Mouse (Mus musculus) left cerebral cortex, adult 2 months (tissue): Measurements from ENCODE around the gene Gabbr2. TPM values are rescaled to one million over a fixed set of nuclear protein-coding genes. Genes with fewer than 3 reads are reported as not detected.

Experiments
- DNase-seq, 2 experiments: peaks; one replicate each; pipeline ENCODE4 v3.0.0; 2021 to 2022; ENCODE audit warnings: low spot score in 2 of 2, mixed read lengths in 1 of 2; ENCODE audit errors: extremely low spot score in 1 of 2
- H3K27ac ChIP-seq: fragments of 200-600 bp; 2 replicates; pipeline ENCODE4 v1.8.1; 2022
- H3K4me3 ChIP-seq: fragments of 200-600 bp; 2 replicates; pipeline ENCODE4 v1.8.1; 2022
- CTCF ChIP-seq: fragments of 200-600 bp; IDR thresholded peaks from 2 replicates; pipeline ENCODE4 v1.8.1; 2022; ENCODE audit warnings: antibody characterized with exemption, mild to moderate bottlenecking, moderate library complexity
- intact Hi-C: fragments of 180-260 bp; cut with DNase I; formaldehyde crosslinking; loops from one replicate; pipeline ENCODE4 v1.15.1; 2025
- total RNA-seq, 2 experiments: library from RNA; stranded (reverse); gene quantifications; 2 replicates each; pipeline ENCODE4 v1.2.3; 2021

Gabbr2 gene
- total RNA-seq, 2 experiments from 2014 or later: 258 to 266 TPM

DNA sequence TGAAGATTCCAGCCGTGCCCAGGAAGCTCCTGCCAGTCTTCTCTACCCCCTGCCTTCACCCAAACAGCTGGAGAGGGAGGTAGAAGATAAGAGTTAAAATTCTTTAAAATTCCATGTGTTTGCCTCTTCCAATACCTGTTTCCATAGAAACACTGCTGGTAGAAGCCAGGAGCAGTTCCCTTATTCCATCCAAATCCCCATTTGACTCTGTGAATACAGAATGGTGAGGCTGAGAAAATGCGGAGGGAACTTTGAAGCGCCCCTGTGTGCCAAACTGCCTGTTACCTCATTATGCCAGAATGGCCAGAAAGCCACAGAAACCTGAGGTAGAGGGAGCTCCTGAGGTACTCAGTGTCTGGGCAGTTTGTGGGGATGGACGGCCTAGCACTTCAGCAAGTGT lies 281.1 kb downstream of the Gabbr2 start:
- intact Hi-C loops: no loop called here
- peak overlapping the region; percentile 47 for H3K27ac ChIP-seq
- TF ChIP-seq CTCF: no peak
- no peak for DNase-seq
- no peak overlapping the region for H3K4me3 ChIP-seq

DNA sequence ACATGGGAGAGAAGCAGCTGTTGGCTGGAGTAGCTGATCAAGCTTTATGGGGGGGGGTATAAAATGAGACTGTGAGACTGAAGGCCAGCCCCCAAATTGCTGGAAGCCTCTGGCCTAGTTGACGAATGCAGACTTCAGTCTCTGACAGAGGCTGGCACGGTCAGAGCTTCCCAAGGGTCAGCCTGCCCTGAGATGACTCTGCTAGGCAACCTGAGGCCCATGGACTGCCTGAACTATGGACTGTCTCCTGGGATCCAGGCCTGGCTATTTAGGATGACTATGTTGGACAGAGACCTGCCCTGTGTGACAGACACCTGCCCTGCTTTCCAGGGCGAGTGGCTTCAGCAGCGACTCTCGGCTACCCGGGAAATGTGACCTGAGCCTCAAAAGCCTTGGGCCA lies 281.7 kb downstream of the Gabbr2 start:
- DNase-seq: no peak
- intact Hi-C loops: no loop called here
- no peak overlapping the region for H3K4me3 ChIP-seq
- TF ChIP-seq CTCF: no peak
- peak overlapping the region; percentile 47 for H3K27ac ChIP-seq

DNA sequence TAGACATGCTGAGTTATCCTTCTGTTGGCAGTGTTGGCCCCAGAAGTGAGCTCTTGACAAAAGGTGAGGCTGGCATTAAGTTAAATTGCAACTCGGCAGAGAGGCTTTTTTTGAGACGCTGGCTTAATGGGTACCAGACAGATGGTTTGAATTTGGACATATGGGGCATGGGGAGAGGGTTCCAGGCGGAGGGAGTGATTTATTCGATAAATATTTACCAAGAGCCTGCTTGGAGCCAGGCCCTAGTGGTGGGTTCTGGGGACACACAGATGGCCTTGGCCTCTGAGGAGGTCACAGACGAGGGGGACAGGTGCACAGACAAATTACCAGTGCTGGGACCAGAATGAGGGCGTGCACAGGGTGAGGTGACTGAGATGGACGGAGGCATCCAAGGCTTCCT lies 282.2 kb downstream of the Gabbr2 start:
- no peak for TF ChIP-seq CTCF

DNA sequence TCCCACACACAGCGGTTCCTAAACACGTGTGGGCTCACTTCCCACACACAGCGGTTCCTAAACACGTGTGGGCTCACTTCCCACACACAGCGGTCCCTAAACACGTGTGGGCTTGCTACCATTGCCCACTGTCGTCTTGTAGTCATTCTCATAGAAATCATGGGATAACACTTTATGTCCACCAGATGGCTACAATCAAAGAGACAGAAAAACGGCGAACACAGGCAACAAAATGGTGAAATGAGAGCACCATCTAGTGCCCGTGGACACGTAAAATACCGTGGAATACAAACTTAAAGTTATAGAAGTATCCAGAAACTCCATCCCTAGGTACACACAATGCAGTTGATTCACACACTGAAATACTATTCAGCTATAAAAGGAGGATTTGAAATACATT lies 285.9 kb downstream of the Gabbr2 start:
- no peak for DNase-seq
- TF ChIP-seq CTCF: peak; percentile 43
- intact Hi-C loops: no loop called here
- Histone ChIP-seq H3K27ac (peak overlapping the region; percentile 36; the same call in 1 of the 2 replicates), H3K4me3 (no peak overlapping the region)

More for the DNA sequence above, 282.2 kb downstream of the Gabbr2 start:
- no peak overlapping the region for H3K4me3 ChIP-seq
- no peak for DNase-seq
- intact Hi-C loops: no loop called here
- peak overlapping the region; percentile 47; the same call in 1 of the 2 replicates for H3K27ac ChIP-seq

DNA sequence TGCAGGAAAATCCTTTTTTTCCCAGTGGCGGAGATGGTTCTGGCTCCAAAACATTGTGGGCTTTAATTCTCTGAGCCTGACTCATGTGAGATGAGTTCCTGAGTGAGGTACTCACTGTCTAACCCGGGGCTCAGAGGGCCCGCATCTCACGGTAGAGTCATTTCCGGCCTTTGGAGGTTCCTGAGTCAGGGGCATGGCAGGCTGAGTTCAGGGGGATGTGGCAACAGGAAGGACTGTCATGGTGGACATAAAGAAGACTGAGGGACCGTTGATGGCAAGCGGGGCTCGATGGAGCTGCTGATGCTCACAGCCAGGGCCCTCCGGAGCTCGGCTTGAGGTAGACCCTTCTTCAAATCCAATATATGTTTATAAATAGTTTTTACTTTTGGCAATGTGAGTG lies 288.5 kb downstream of the Gabbr2 start:
- no peak overlapping the region for H3K27ac ChIP-seq
- intact Hi-C loops: no loop called here
- no peak for TF ChIP-seq CTCF
- no peak overlapping the region for H3K4me3 ChIP-seq
- no peak for DNase-seq

DNA sequence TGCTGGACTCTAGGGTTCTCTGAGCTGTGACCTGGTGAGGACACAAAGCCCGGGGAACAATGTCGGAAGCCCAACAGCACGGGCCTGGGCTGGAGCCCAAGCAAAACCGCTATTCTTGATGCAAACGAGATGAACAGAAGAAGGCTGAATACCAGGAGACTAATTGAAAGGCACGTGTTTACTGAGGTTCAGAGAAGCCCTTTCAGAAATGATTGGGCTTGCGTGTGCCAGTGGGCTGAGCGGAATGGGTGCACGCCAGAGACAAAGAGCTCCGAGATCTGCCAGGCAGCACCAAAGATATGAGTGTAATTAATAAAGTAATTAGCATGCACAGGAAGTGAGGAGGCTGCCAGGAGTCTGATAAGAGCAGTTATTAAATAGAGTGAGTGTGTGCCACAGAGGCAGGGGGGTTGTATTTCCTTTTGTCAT lies 291.4 kb downstream of the Gabbr2 start:
- no peak overlapping the region for H3K27ac ChIP-seq
- intact Hi-C loops: no loop called here
- no peak for TF ChIP-seq CTCF
- no peak for DNase-seq
- no peak overlapping the region for H3K4me3 ChIP-seq

DNA sequence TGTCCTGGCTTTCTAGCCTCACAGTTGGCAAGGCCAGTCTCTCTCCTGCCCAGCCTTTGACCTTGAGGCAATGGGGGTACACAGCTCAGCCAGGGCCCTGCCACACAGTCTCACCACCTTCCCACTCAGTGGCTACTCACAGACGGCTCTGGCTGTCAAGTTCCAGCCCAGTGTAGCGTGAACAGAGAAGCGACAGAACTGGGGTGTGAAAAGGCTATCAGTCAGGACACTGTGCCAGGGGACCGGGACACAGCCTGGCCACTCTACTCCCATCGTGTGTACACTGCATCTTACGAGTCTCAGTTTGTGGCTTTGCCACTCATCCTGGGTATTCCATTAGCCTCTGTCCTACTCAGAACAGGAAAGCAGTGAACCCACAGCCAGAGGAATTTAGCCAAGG lies 295.2 kb downstream of the Gabbr2 start:
- Histone ChIP-seq H3K4me3 (no peak overlapping the region), H3K27ac (no peak overlapping the region)
- no peak for DNase-seq
- intact Hi-C loops: no loop called here
- TF ChIP-seq CTCF: no peak

DNA sequence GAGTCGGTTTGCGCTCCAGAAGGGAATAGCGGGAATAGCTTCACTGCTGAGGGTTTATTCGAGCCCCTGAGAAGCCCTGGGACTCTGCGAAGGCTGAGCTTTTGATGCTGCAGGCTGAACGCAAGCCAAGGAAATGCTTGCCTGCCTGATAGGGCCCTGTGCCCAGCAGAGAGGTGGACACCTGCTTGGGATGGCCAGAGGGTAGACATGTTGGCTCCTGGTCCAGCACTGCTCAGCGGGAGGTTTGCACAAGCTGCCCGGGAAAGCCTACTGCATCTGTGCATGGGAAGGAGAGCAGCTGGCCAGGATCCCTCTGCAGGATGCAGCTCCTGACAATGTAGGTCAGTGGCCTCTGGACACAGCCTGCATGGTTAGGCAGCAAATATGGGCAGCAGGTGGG lies 301.1 kb downstream of the Gabbr2 start:
- H3K4me3 ChIP-seq: no peak overlapping the region
- TF ChIP-seq CTCF: no peak
- peak overlapping the region; percentile 22; the same call in 1 of the 2 replicates for H3K27ac ChIP-seq
- intact Hi-C loops: no loop called here
- no peak for DNase-seq

DNA sequence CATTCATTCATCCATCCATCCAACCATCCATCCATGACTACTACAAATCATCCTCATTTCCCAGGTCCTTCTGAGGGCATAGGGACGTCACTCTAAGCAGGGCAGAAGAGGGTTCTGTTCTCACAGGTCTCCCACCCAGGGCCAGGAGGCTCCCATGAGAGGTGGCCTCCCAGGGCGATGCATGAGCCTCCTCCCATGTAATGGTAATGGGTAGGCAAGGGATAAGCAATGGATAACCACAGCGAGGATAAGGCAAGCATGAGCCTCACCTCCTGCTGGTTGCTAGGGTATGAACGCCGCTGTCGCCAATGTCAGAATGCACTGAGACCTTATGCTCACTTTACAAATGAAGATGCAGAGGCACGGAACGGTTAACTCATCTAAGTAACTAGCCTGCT lies 301.7 kb downstream of the Gabbr2 start:
- peak overlapping the region; percentile 22; the same call in 1 of the 2 replicates for H3K27ac ChIP-seq

DNA sequence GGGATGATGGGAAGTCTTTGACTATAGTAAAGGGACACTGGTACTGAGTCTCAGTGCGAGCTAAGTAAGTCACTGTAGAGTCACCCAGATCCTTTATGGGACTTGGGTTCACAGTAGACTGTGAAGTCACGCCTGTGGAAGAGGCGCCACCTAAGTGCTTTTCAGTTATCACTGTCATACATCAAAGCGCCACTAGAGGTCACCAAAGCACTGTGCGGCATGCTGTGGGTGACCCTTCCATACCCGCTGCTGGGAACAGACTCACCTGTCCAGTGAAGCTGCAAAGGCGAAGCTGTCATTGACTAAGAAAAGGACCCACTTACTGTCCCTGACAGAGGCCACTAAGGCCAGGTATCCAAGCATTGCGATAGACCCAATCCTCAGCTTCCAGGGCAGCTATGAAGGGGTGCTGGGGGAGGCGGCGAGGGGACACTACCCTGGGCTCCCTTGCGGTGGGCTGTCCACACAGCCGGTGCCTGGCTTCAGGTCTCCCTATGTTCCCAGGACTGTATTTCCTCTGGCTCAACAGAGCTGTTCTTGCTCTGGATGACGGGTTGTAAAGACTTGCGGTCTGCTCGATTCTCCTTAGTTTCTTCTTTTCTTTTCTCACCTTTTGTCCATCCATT lies 302.2 kb downstream of the Gabbr2 start:
- no peak overlapping the region for H3K27ac ChIP-seq
- intact Hi-C loops: loop anchor here (1.0 kb wide), 3 partner anchors 301 to 348 kb away; no protein-coding TSS in a partner anchor
- peak; percentile 99 for TF ChIP-seq CTCF

More for the DNA sequence above, 301.7 kb downstream of the Gabbr2 start:
- no peak overlapping the region for H3K4me3 ChIP-seq
- no peak for TF ChIP-seq CTCF
- intact Hi-C loops: no loop called here
- DNase-seq: no peak

DNA sequence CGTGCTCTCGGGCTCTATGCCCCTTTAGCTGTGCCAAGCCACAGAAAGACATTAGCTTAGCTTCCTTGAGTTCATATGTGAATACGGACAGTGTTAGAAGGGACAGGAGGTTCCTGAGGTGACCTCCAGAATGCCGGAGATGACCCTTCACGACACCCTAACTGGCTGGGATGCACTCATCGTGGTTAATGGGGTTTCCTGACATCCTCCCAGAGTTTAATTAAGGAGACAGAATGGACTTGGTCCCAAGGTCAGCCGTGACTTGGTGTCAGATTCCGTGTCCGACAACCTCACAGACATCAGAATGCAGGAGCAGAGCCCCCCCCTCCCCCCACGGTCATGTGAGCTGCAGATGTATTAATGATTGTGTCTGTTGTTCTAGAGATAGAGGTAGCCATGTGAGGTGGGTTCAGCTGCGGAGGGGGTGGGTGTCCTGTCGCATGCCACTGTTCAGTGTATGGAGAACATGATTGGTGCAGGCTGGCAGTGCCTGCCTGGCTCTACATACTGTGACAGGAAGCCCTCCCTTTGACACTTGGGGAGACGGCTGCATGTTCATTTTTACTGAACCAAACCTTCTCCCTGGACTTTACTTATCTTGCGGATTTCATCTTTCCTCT lies 303.4 kb downstream of the Gabbr2 start:
- no peak for DNase-seq
- H3K4me3 ChIP-seq: no peak overlapping the region
- H3K27ac ChIP-seq: no peak overlapping the region
- no peak for TF ChIP-seq CTCF
- intact Hi-C loops: no loop called here

More for the DNA sequence above, 302.2 kb downstream of the Gabbr2 start:
- H3K4me3 ChIP-seq: no peak overlapping the region
- peak; percentile 76 to 82 for DNase-seq

DNA sequence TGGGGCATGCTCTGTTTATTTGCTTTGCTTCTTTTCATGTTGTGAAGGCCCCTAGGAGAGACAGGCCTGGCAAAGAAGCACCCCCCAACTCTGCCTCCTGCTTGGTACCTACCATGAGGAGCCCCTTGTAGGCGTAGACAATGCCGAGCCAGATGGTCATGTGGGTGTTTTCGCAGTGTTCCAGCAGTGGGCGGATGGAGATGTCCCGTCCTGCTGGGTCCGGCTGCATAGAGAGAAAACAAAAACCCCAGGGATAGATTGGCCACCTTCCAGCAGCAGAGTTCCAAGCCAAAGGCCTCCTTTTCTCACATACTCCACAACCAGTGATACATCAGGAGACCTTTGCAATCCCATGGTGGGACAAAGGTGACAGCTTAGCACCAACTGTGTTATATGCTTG lies 307.5 kb downstream of the Gabbr2 start:
- no peak for TF ChIP-seq CTCF
- peak; percentile 66 to 83 for DNase-seq
- intact Hi-C loops: no loop called here
- peak overlapping the region; percentile 74 for H3K27ac ChIP-seq
- no peak overlapping the region for H3K4me3 ChIP-seq

DNA sequence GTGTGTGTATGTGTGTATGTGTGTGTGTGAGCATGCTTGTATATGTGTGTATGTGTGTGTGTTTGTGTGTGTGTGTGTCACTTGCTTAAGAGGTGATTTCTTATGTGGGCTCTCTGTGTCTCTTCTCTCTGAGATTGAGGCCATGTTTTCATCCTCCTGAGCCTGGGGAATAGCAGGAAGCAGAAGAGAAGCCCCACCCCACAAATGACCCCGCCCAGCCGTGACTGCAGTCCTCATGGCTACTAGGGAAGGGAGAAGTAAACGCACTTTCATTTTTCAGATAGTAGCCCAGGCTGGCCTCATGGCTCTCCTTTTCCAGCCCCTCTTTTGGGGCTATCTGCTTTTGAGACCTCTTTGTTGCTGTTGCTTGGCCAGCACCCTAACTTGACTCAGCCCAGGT lies 315.0 kb downstream of the Gabbr2 start:
- no peak for DNase-seq
- no peak for TF ChIP-seq CTCF
- intact Hi-C loops: no loop called here
- Histone ChIP-seq H3K4me3 (no peak overlapping the region), H3K27ac (no peak overlapping the region)
